Mouse (Mus musculus): ENCODE data around the gene Upb1. TPM values are rescaled to one million over a fixed set of nuclear protein-coding genes. Genes with fewer than 3 reads are reported as not detected.
A peak's percentile ranks its signal among the peaks of the same experiment; 100 is the strongest.

The Upb1 gene
- polyA plus RNA-seq, 1 experiment from 2014 or later = 0.11 TPM

- 81% methylated on average over 9 of the region's 9 CpGs for WGBS
- H3K9me3 ChIP-seq (ENCODE audit: control insufficient read depth, low read length) = no peaks in the 10 kb centered on the region
- ATAC-seq (ENCODE audit: low FRiP score) = no peak
Measured at GRCm38 (mm10) chr10:75477034-75477433, 76.1 kb downstream of the Upb1 start.

GRCm38 (mm10) chr10:75479955-75480354, 79.0 kb downstream of the Upb1 start:
- no peak for DNase-seq (ENCODE audit: low spot score)
- no peak overlapping the region for H3K4me2 ChIP-seq (replicated peaks; ENCODE audit: low read depth, low read length)
- no peaks in the 10 kb centered on the region for H3K36me3 ChIP-seq (ENCODE audit: control insufficient read depth, insufficient read depth, low read length)
- no peak overlapping the region for H3K9ac ChIP-seq (ENCODE audit: low read depth, low read length)
- no peak overlapping the region for H3K27ac ChIP-seq (ENCODE audit: low read depth, low read length)
- H3K4me1 ChIP-seq (replicated peaks; ENCODE audit: control insufficient read depth, insufficient read depth, low read length) = no peaks in the 10 kb centered on the region
- WGBS = 81% methylated on average over 2 of the region's 2 CpGs
- H3K9me3 ChIP-seq (ENCODE audit: control insufficient read depth, low read length) = no peaks in the 10 kb centered on the region
- H3K27me3 ChIP-seq (ENCODE audit: control insufficient read depth, insufficient read depth, low read length) = no peaks in the 10 kb centered on the region
- no peak for ATAC-seq (ENCODE audit: low FRiP score)
- no peak overlapping the region for H3K4me3 ChIP-seq (ENCODE audit: low read depth, low read length)

More at GRCm38 (mm10) chr10:75477034-75477433, 76.1 kb downstream of the Upb1 start:
- Histone ChIP-seq H3K4me1 (replicated peaks; ENCODE audit: control insufficient read depth, insufficient read depth, low read length) (no peaks in the 10 kb centered on the region), H3K36me3 (ENCODE audit: control insufficient read depth, insufficient read depth, low read length) (no peaks in the 10 kb centered on the region), H3K27me3 (ENCODE audit: control insufficient read depth, insufficient read depth, low read length) (no peaks in the 10 kb centered on the region), H3K9ac (ENCODE audit: low read depth, low read length) (no peak overlapping the region), H3K27ac (ENCODE audit: low read depth, low read length) (no peak overlapping the region), H3K4me3 (ENCODE audit: low read depth, low read length) (no peak overlapping the region), H3K4me2 (replicated peaks; ENCODE audit: low read depth, low read length) (no peak overlapping the region)
- DNase-seq (ENCODE audit: low spot score) = no peak

GRCm38 (mm10) chr10:75481703-75482102, 80.8 kb downstream of the Upb1 start:
- no peaks in the 10 kb centered on the region for H3K36me3 ChIP-seq (ENCODE audit: control insufficient read depth, insufficient read depth, low read length)
- no peaks in the 10 kb centered on the region for H3K27me3 ChIP-seq (ENCODE audit: control insufficient read depth, insufficient read depth, low read length)
- 93% methylated on average over 4 of the region's 4 CpGs for WGBS
- H3K27ac ChIP-seq (ENCODE audit: low read depth, low read length) = no peak overlapping the region
- ATAC-seq (ENCODE audit: low FRiP score) (no peak), DNase-seq (ENCODE audit: low spot score) (no peak)
- H3K9me3 ChIP-seq (ENCODE audit: control insufficient read depth, low read length) = no peaks in the 10 kb centered on the region
- no peak overlapping the region for H3K9ac ChIP-seq (ENCODE audit: low read depth, low read length)
- no peak overlapping the region for H3K4me2 ChIP-seq (replicated peaks; ENCODE audit: low read depth, low read length)
- no peak overlapping the region for H3K4me3 ChIP-seq (ENCODE audit: low read depth, low read length)
- H3K4me1 ChIP-seq (replicated peaks; ENCODE audit: control insufficient read depth, insufficient read depth, low read length) = no peaks in the 10 kb centered on the region

- WGBS = 91% methylated on average over 5 of the region's 5 CpGs
- no peak for ATAC-seq (ENCODE audit: low FRiP score)
- H3K36me3 ChIP-seq (ENCODE audit: control insufficient read depth, insufficient read depth, low read length) = no peaks in the 10 kb centered on the region
- H3K27me3 ChIP-seq (ENCODE audit: control insufficient read depth, insufficient read depth, low read length) = no peaks in the 10 kb centered on the region
- no peak for DNase-seq (ENCODE audit: low spot score)
- no peak overlapping the region for H3K4me2 ChIP-seq (replicated peaks; ENCODE audit: low read depth, low read length)
- no peak overlapping the region for H3K9ac ChIP-seq (ENCODE audit: low read depth, low read length)
- H3K27ac ChIP-seq (ENCODE audit: low read depth, low read length) = no peak overlapping the region
- no peaks in the 10 kb centered on the region for H3K9me3 ChIP-seq (ENCODE audit: control insufficient read depth, low read length)
- no peak overlapping the region for H3K4me3 ChIP-seq (ENCODE audit: low read depth, low read length)
- no peaks in the 10 kb centered on the region for H3K4me1 ChIP-seq (replicated peaks; ENCODE audit: control insufficient read depth, insufficient read depth, low read length)
Measured at GRCm38 (mm10) chr10:75482271-75482670, 81.4 kb downstream of the Upb1 start.

GRCm38 (mm10) chr10:75482919-75483483, 82.1 kb downstream of the Upb1 start:
- Histone ChIP-seq H3K9me3 (ENCODE audit: control insufficient read depth, low read length) (no peaks in the 10 kb centered on the region), H3K36me3 (ENCODE audit: control insufficient read depth, insufficient read depth, low read length) (no peaks in the 10 kb centered on the region), H3K4me2 (replicated peaks; ENCODE audit: low read depth, low read length) (no peak overlapping the region), H3K9ac (ENCODE audit: low read depth, low read length) (no peak overlapping the region), H3K4me3 (ENCODE audit: low read depth, low read length) (no peak overlapping the region), H3K27me3 (ENCODE audit: control insufficient read depth, insufficient read depth, low read length) (no peaks in the 10 kb centered on the region), H3K27ac (ENCODE audit: low read depth, low read length) (no peak overlapping the region), H3K4me1 (replicated peaks; ENCODE audit: control insufficient read depth, insufficient read depth, low read length) (no peaks in the 10 kb centered on the region)
- no peak for DNase-seq (ENCODE audit: low spot score)
- ATAC-seq (ENCODE audit: low FRiP score) = no peak
- 85% methylated on average over 11 of the region's 11 CpGs for WGBS

- Histone ChIP-seq H3K36me3 (ENCODE audit: control insufficient read depth, insufficient read depth, low read length) (no peaks in the 10 kb centered on the region), H3K9me3 (ENCODE audit: control insufficient read depth, low read length) (no peaks in the 10 kb centered on the region), H3K4me2 (replicated peaks; ENCODE audit: low read depth, low read length) (no peak overlapping the region), H3K27me3 (ENCODE audit: control insufficient read depth, insufficient read depth, low read length) (no peaks in the 10 kb centered on the region), H3K27ac (ENCODE audit: low read depth, low read length) (no peak overlapping the region), H3K4me3 (ENCODE audit: low read depth, low read length) (no peak overlapping the region), H3K9ac (ENCODE audit: low read depth, low read length) (no peak overlapping the region), H3K4me1 (replicated peaks; ENCODE audit: control insufficient read depth, insufficient read depth, low read length) (no peaks in the 10 kb centered on the region)
- WGBS = 89% methylated on average over 6 of the region's 6 CpGs
- DNase-seq (ENCODE audit: low spot score) (no peak), ATAC-seq (ENCODE audit: low FRiP score) (no peak)
Measured at GRCm38 (mm10) chr10:75484066-75484465, 83.2 kb downstream of the Upb1 start.

GRCm38 (mm10) chr10:75484767-75485166, 83.9 kb downstream of the Upb1 start:
- Histone ChIP-seq H3K4me2 (replicated peaks; ENCODE audit: low read depth, low read length) (no peak overlapping the region), H3K4me3 (ENCODE audit: low read depth, low read length) (no peak overlapping the region), H3K27me3 (ENCODE audit: control insufficient read depth, insufficient read depth, low read length) (no peaks in the 10 kb centered on the region), H3K36me3 (ENCODE audit: control insufficient read depth, insufficient read depth, low read length) (no peaks in the 10 kb centered on the region), H3K9ac (ENCODE audit: low read depth, low read length) (no peak overlapping the region), H3K27ac (ENCODE audit: low read depth, low read length) (no peak overlapping the region), H3K4me1 (replicated peaks; ENCODE audit: control insufficient read depth, insufficient read depth, low read length) (no peaks in the 10 kb centered on the region), H3K9me3 (ENCODE audit: control insufficient read depth, low read length) (no peaks in the 10 kb centered on the region)
- WGBS = 71% methylated on average over 6 of the region's 6 CpGs
- ATAC-seq (ENCODE audit: low FRiP score) (no peak), DNase-seq (ENCODE audit: low spot score) (no peak)

- peak; percentile 53; the same call in 1 of the 2 replicates for ATAC-seq (ENCODE audit: low FRiP score)
Measured at GRCm38 (mm10) chr10:75486086-75486979, 85.4 kb downstream of the Upb1 start.

GRCm38 (mm10) chr10:75487131-75487530, 86.2 kb downstream of the Upb1 start:
- Histone ChIP-seq H3K9ac (ENCODE audit: low read depth, low read length) (no peak overlapping the region), H3K36me3 (ENCODE audit: control insufficient read depth, insufficient read depth, low read length) (no peaks in the 10 kb centered on the region), H3K27ac (ENCODE audit: low read depth, low read length) (no peak overlapping the region), H3K4me3 (ENCODE audit: low read depth, low read length) (no peak overlapping the region), H3K4me2 (replicated peaks; ENCODE audit: low read depth, low read length) (no peak overlapping the region), H3K4me1 (replicated peaks; ENCODE audit: control insufficient read depth, insufficient read depth, low read length) (no peaks in the 10 kb centered on the region), H3K9me3 (ENCODE audit: control insufficient read depth, low read length) (no peaks in the 10 kb centered on the region), H3K27me3 (ENCODE audit: control insufficient read depth, insufficient read depth, low read length) (no peaks in the 10 kb centered on the region)
- WGBS = 70% methylated on average over 3 of the region's 3 CpGs
- ATAC-seq (ENCODE audit: low FRiP score) (no peak), DNase-seq (ENCODE audit: low spot score) (no peak)

More at GRCm38 (mm10) chr10:75486086-75486979, 85.4 kb downstream of the Upb1 start:
- Histone ChIP-seq H3K27me3 (ENCODE audit: control insufficient read depth, insufficient read depth, low read length) (no peaks in the 10 kb centered on the region), H3K4me3 (ENCODE audit: low read depth, low read length) (no peak overlapping the region), H3K9me3 (ENCODE audit: control insufficient read depth, low read length) (no peaks in the 10 kb centered on the region), H3K9ac (ENCODE audit: low read depth, low read length) (no peak overlapping the region), H3K4me1 (replicated peaks; ENCODE audit: control insufficient read depth, insufficient read depth, low read length) (no peaks in the 10 kb centered on the region), H3K27ac (ENCODE audit: low read depth, low read length) (no peak overlapping the region), H3K36me3 (ENCODE audit: control insufficient read depth, insufficient read depth, low read length) (no peaks in the 10 kb centered on the region), H3K4me2 (replicated peaks; ENCODE audit: low read depth, low read length) (no peak overlapping the region)
- DNase-seq (ENCODE audit: low spot score) = peak; percentile 84
- 54% methylated on average over 9 of the region's 9 CpGs for WGBS

Data from hindbrain, embryonic 11.5 days (tissue).